Mouse (Mus musculus): ENCODE measurements around the gene Nr4a1. TPM values are rescaled to one million over a fixed set of nuclear protein-coding genes. Genes with fewer than 3 reads are reported as not detected.

The Nr4a1 gene
- polyA plus RNA-seq, 1 experiment from 2014 or later, result 2.4 TPM

GRCm38 (mm10) chr15:101260387-101260786 is 6.3 kb downstream of the Nr4a1 start:
- H3K36me3 ChIP-seq (ENCODE audit: poor library complexity, severe bottlenecking), result no peaks in the 10 kb centered on the region
- H3K27ac ChIP-seq, result no peak overlapping the region
- WGBS, result 74% methylated on average over 10 of the region's 10 CpGs
- ATAC-seq, result no peak
- H3K9me3 ChIP-seq (replicated peaks), result no peaks in the 10 kb centered on the region
- no peak overlapping the region for H3K9ac ChIP-seq
- H3K4me2 ChIP-seq, result no peak overlapping the region
- no peaks in the 10 kb centered on the region for H3K4me1 ChIP-seq
- H3K27me3 ChIP-seq, result peaks cover 2% of the 10 kb centered on the region
- no peak overlapping the region for H3K4me3 ChIP-seq

- Histone ChIP-seq H3K27ac (no peak overlapping the region), H3K27me3 (peaks cover 8% of the 10 kb centered on the region), H3K4me1 (peaks cover 6% of the 10 kb centered on the region), H3K9me3 (replicated peaks) (no peaks in the 10 kb centered on the region), H3K9ac (no peak overlapping the region), H3K4me2 (no peak overlapping the region), H3K4me3 (no peak overlapping the region), H3K36me3 (ENCODE audit: poor library complexity, severe bottlenecking) (no peaks in the 10 kb centered on the region)
- 70% methylated on average over 13 of the region's 13 CpGs for WGBS
- ATAC-seq, result no peak
These were observed 7.0 kb downstream of the Nr4a1 start for GRCm38 (mm10) chr15:101260874-101261622.

- H3K36me3 ChIP-seq (ENCODE audit: poor library complexity, severe bottlenecking), result no peaks in the 10 kb centered on the region
- no peaks in the 10 kb centered on the region for H3K9me3 ChIP-seq (replicated peaks)
- H3K27ac ChIP-seq, result no peak overlapping the region
- peaks cover 23% of the 10 kb centered on the region for H3K27me3 ChIP-seq
- no peak overlapping the region for H3K9ac ChIP-seq
- peaks cover 16% of the 10 kb centered on the region for H3K4me1 ChIP-seq
- H3K4me3 ChIP-seq, result no peak overlapping the region
- ATAC-seq, result no peak
- H3K4me2 ChIP-seq, result no peak overlapping the region
- WGBS, result 77% methylated on average over 5 of the region's 5 CpGs
These were observed 8.4 kb downstream of the Nr4a1 start for GRCm38 (mm10) chr15:101262502-101262901.

- Histone ChIP-seq H3K4me2 (peak overlapping the region; percentile 91), H3K36me3 (ENCODE audit: poor library complexity, severe bottlenecking) (peaks cover 6% of the 10 kb centered on the region), H3K9me3 (replicated peaks) (no peaks in the 10 kb centered on the region), H3K27ac (no peak overlapping the region), H3K4me3 (peak overlapping the region; percentile 51), H3K27me3 (peaks cover 36% of the 10 kb centered on the region), H3K4me1 (peaks cover 16% of the 10 kb centered on the region), H3K9ac (peak overlapping the region; percentile 63)
- peak; percentile 83 for ATAC-seq
- whole genome bisulfite sequencing, result under 1% methylated on average over 56 of the region's 57 CpGs
These were observed 12.3 kb downstream of the Nr4a1 start for GRCm38 (mm10) chr15:101266132-101266963.

- peak; percentile 9; the same call in 1 of the 2 replicates for ATAC-seq
- peaks cover 36% of the 10 kb centered on the region for H3K27me3 ChIP-seq
- H3K9me3 ChIP-seq (replicated peaks), result no peaks in the 10 kb centered on the region
- WGBS, result 5% methylated on average over 25 of the region's 25 CpGs
- no peak overlapping the region for H3K27ac ChIP-seq
- H3K4me2 ChIP-seq, result peak overlapping the region; percentile 91
- H3K36me3 ChIP-seq (ENCODE audit: poor library complexity, severe bottlenecking), result peaks cover 6% of the 10 kb centered on the region
- peak overlapping the region; percentile 63; the same call in 1 of the 2 replicates for H3K9ac ChIP-seq
- H3K4me3 ChIP-seq, result peak overlapping the region; percentile 51
- peaks cover 16% of the 10 kb centered on the region for H3K4me1 ChIP-seq
These were observed 13.3 kb downstream of the Nr4a1 start for GRCm38 (mm10) chr15:101267053-101268032.

GRCm38 (mm10) chr15:101270101-101270820 is 16.2 kb downstream of the Nr4a1 start:
- H3K4me1 ChIP-seq, result peaks cover 16% of the 10 kb centered on the region
- peaks cover 35% of the 10 kb centered on the region for H3K27me3 ChIP-seq
- no peak overlapping the region for H3K9ac ChIP-seq
- no peak for ATAC-seq
- no peaks in the 10 kb centered on the region for H3K9me3 ChIP-seq (replicated peaks)
- no peak overlapping the region for H3K27ac ChIP-seq
- no peak overlapping the region for H3K4me3 ChIP-seq
- H3K4me2 ChIP-seq, result no peak overlapping the region
- H3K36me3 ChIP-seq (ENCODE audit: poor library complexity, severe bottlenecking), result peaks cover 22% of the 10 kb centered on the region
- WGBS, result 91% methylated on average over 29 of the region's 29 CpGs

GRCm38 (mm10) chr15:101271107-101271506 is 17.0 kb downstream of the Nr4a1 start:
- Histone ChIP-seq H3K9ac (no peak overlapping the region), H3K4me1 (peaks cover 9% of the 10 kb centered on the region), H3K27me3 (peaks cover 27% of the 10 kb centered on the region), H3K4me2 (no peak overlapping the region), H3K27ac (no peak overlapping the region), H3K4me3 (no peak overlapping the region), H3K9me3 (replicated peaks) (no peaks in the 10 kb centered on the region), H3K36me3 (ENCODE audit: poor library complexity, severe bottlenecking) (peaks cover 22% of the 10 kb centered on the region)
- 83% methylated on average over 3 of the region's 3 CpGs for WGBS
- no peak for ATAC-seq

- peaks cover 23% of the 10 kb centered on the region for H3K27me3 ChIP-seq
- no peak overlapping the region for H3K4me2 ChIP-seq
- no peak overlapping the region for H3K27ac ChIP-seq
- H3K4me1 ChIP-seq, result peaks cover 5% of the 10 kb centered on the region; the same call in 1 of the 2 replicates
- no peak overlapping the region for H3K4me3 ChIP-seq
- no peak overlapping the region for H3K9ac ChIP-seq
- no peaks in the 10 kb centered on the region for H3K9me3 ChIP-seq (replicated peaks)
- ATAC-seq, result no peak
- 87% methylated on average over 15 of the region's 15 CpGs for WGBS
- peaks cover 22% of the 10 kb centered on the region for H3K36me3 ChIP-seq (ENCODE audit: poor library complexity, severe bottlenecking)
These were observed 17.4 kb downstream of the Nr4a1 start for GRCm38 (mm10) chr15:101271513-101271912.

GRCm38 (mm10) chr15:101274380-101274779 is 20.3 kb downstream of the Nr4a1 start:
- no peak overlapping the region for H3K4me2 ChIP-seq
- no peaks in the 10 kb centered on the region for H3K9me3 ChIP-seq (replicated peaks)
- H3K9ac ChIP-seq, result no peak overlapping the region
- peaks cover 8% of the 10 kb centered on the region for H3K4me1 ChIP-seq
- no peak for ATAC-seq
- no peak overlapping the region for H3K4me3 ChIP-seq
- WGBS, result 84% methylated on average over 6 of the region's 6 CpGs
- H3K36me3 ChIP-seq (ENCODE audit: poor library complexity, severe bottlenecking), result peaks cover 22% of the 10 kb centered on the region
- no peaks in the 10 kb centered on the region for H3K27me3 ChIP-seq
- no peak overlapping the region for H3K27ac ChIP-seq

GRCm38 (mm10) chr15:101277351-101277899 is 23.4 kb downstream of the Nr4a1 start:
- 0 out of 2 replicates have a peak, but pooled peaks have one; percentile 33 for ATAC-seq
- no peak overlapping the region for H3K4me2 ChIP-seq
- H3K9ac ChIP-seq, result no peak overlapping the region
- H3K9me3 ChIP-seq (replicated peaks), result no peaks in the 10 kb centered on the region
- H3K27ac ChIP-seq, result no peak overlapping the region
- peaks cover 16% of the 10 kb centered on the region; the same call in 1 of the 2 replicates for H3K36me3 ChIP-seq (ENCODE audit: poor library complexity, severe bottlenecking)
- no peaks in the 10 kb centered on the region for H3K27me3 ChIP-seq
- H3K4me3 ChIP-seq, result no peak overlapping the region
- WGBS, result 8% methylated on average over 11 of the region's 11 CpGs
- peaks cover 8% of the 10 kb centered on the region for H3K4me1 ChIP-seq

- 65% methylated on average over 5 of the region's 5 CpGs for WGBS
These were observed 24.5 kb downstream of the Nr4a1 start for GRCm38 (mm10) chr15:101278589-101278988.

More at GRCm38 (mm10) chr15:101278589-101278988, 24.5 kb downstream of the Nr4a1 start:
- Histone ChIP-seq H3K36me3 (ENCODE audit: poor library complexity, severe bottlenecking) (peaks cover 8% of the 10 kb centered on the region; the same call in 1 of the 2 replicates), H3K9me3 (replicated peaks) (no peaks in the 10 kb centered on the region), H3K27me3 (no peaks in the 10 kb centered on the region), H3K9ac (no peak overlapping the region), H3K4me3 (no peak overlapping the region), H3K4me2 (no peak overlapping the region), H3K27ac (no peak overlapping the region), H3K4me1 (peaks cover 14% of the 10 kb centered on the region)
- no peak for ATAC-seq
